Mouse (Mus musculus) gastrocnemius, postnatal 10 days (tissue): ENCODE measurements around the gene Olfr1280. TPM values are rescaled to one million over a fixed set of nuclear protein-coding genes. Genes with fewer than 3 reads are reported as not detected.
"Not testable (repeated sequence)": the region's sequence is repeated elsewhere in the genome, so short reads cannot be mapped to it uniquely, and the experiment has no call there.

Experiments used
- DNase-seq: peaks from one replicate; pipeline ENCODE4 v3.0.0; 2021; ENCODE audit warnings: mixed read lengths
- long read RNA-seq, 2 experiments: library from polyadenylated mRNA; stranded (forward); transcript quantifications; one replicate each; pipeline ENCODE4 v2.0.0; 2021
- total RNA-seq, 2 experiments: library from RNA; stranded (reverse); gene quantifications; 2 replicates each; pipeline ENCODE4 v1.2.3; 2021

Gene Olfr1280
- not detected for total RNA-seq
- long read RNA-seq, experiment 1 = 0 reads
- long read RNA-seq, experiment 2 = 0 reads

- no peak for DNase-seq
Observed at GRCm38 (mm10) chr2:111313717-111314116, at the start of gene Olfr1280. Gene Olfr1280 (plus strand): TSS chr2:111314017.

DNA sequence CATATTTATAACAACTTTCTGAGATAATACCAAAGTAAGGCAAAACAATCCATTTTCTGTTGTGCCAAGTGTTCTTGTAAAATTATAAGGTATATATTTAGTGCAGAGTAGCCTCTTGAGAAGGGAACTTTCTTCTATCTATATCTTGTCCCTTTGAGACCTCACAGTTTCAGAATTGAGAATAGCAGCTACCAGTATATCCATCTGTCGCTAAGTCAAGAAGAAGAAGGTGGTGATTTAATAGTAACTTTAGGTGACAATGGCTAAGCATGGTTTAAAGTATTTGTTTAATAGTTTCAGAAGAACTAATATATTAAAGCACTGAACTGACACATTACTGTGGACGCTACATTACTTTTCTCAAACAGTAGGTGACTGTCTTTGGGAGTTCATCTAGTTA lies 39.8 kb upstream of the Olfr1280 start, which contains the start of gene Olfr1277:
Olfr1277 (minus strand) TSS at position 101 of the 400 bp plus-strand sequence.
- no peak for DNase-seq

GRCm38 (mm10) chr2:111289836-111290235 lies 24.0 kb upstream of the Olfr1280 start, which contains the start of gene Olfr1278:
Gene Olfr1278 (plus strand): TSS chr2:111290136.
- DNase-seq = no peak

DNA sequence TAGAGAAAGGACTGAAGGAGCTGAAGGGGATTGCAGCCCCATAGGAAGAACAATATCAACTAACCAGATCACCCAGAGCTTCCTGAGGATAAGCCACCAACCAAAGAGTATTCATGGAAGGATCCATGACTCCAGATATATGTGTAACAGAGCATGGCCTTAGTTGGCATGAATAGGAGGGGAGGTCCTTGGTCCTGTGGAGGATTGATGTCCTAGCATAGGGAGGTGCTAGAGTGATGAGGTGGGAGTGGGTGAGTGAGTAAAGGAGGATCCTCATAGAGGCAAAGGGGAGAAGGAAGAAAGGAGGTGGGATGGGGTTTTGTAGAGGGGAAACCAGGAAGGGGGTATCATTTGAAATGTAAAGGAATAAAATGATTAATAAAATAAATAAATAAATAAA lies 15.3 kb upstream of the Olfr1280 start:
- DNase-seq = no peak

DNA sequence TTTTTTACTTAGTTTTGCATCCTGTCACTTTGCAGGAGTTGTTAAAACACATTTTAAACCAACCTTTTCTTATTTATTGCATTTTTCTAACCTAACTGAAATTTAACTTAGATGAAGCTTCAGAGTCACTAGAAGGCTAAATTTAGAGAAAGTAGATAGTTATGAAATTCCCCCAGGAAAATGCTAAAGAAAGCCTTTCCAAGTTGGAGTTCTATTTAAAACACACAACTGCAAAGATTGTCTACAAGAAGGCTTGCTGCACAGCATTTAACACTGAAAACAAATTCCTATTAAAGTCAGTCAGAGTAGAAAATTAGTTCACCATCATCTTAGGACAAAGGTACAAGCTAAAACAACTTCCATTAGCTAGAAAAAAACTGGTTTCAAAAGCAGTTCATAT lies 13.4 kb upstream of the Olfr1280 start, which contains the start of gene Olfr1279:
Olfr1279 (plus strand) TSS at position 262 of the 400 bp plus-strand sequence.
- DNase-seq = no peak

DNA sequence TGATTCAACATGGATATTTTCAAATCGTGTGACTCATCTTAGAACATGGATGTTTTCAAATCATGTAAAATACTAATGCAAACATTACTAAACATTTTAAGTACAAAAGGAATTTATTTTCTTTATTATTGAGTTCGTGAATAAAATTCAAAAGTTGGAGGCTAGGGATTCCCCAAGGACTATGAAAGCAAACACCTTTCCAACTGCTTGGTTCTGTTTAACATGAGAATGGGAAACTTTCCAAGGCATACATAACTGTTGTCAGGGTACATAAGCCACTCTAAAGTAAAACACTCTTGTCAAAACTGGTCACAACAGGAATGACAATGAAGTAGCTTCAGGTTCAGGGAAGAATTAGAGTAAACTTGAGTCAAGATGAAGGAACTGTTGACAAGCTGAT lies 12.4 kb downstream of the Olfr1280 start, which contains the start of gene Olfr1281:
Olfr1281 (plus strand) TSS at position 301 of the 400 bp plus-strand sequence.
- DNase-seq = no peak

DNA sequence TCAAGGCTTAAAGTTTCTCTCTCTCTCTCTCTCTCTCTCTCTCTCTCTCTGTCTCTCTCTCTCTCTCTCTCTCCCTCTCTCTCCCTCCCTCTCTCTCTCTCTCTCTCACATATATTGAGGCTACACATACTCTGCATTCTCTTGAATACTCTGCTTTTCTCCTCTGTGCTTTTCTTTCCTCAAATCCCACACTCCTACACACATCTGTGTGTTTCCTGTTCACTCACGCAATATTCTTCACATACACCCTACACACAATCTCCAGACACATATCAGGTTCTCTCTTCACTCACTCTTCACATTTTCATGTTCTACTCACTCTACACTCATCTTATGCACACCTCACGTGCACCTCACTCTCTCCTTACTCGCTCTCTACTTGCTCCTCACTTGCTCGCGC lies 19.9 kb downstream of the Olfr1280 start:
- DNase-seq = not testable (repeated sequence)

GRCm38 (mm10) chr2:111335976-111336375 lies 22.2 kb downstream of the Olfr1280 start, which contains the start of gene Olfr1282:
Gene Olfr1282 (minus strand): TSS chr2:111336076.
- no peak for DNase-seq

- no peak for DNase-seq
Observed at GRCm38 (mm10) chr2:111366490-111366889, 52.7 kb downstream of the Olfr1280 start, which contains the start of gene Olfr1283. Gene Olfr1283 (plus strand): TSS chr2:111366790.

- no peak for DNase-seq
Observed at GRCm38 (mm10) chr2:111375222-111375621, 61.4 kb downstream of the Olfr1280 start, which contains the start of gene Olfr1284. Gene Olfr1284 (plus strand): TSS chr2:111375522.

Other genes with a start within 250 kb of the Olfr1280 start
- not detected for gene Gm13941, start 208.0 kb upstream of the Olfr1280 start, total RNA-seq
- not detected for gene Gm15130, start 161.1 kb upstream of the Olfr1280 start, total RNA-seq
- gene 4930430A15Rik, start 84.4 kb upstream of the Olfr1280 start, total RNA-seq = not detected
- not detected for gene Olfr1275, start 78.7 kb upstream of the Olfr1280 start, total RNA-seq
- gene Olfr1276, start 59.5 kb upstream of the Olfr1280 start, total RNA-seq = not detected
- gene Olfr1277, start 39.9 kb upstream of the Olfr1280 start, total RNA-seq = not detected
- not detected for gene Olfr1278, start 23.9 kb upstream of the Olfr1280 start, total RNA-seq
- gene Olfr1279, start 13.4 kb upstream of the Olfr1280 start, total RNA-seq = not detected
- not detected for gene Olfr1281, start 12.5 kb downstream of the Olfr1280 start, total RNA-seq
- not detected for gene Olfr1282, start 22.1 kb downstream of the Olfr1280 start, total RNA-seq
- gene Olfr1283, start 52.8 kb downstream of the Olfr1280 start, total RNA-seq = not detected
- not detected for gene Olfr1284, start 61.5 kb downstream of the Olfr1280 start, total RNA-seq
- not detected for gene Olfr1286, start 109.1 kb downstream of the Olfr1280 start, total RNA-seq
- gene Olfr1287, start 135.1 kb downstream of the Olfr1280 start, total RNA-seq = not detected
- not detected for gene Olfr1288, start 160.1 kb downstream of the Olfr1280 start, total RNA-seq
- gene Olfr1289, start 166.8 kb downstream of the Olfr1280 start, total RNA-seq = not detected
- not detected for gene Olfr1290, start 179.8 kb downstream of the Olfr1280 start, total RNA-seq
- gene Olfr1291-ps1, start 183.2 kb downstream of the Olfr1280 start, total RNA-seq = not detected
- gene Olfr1293-ps, start 211.2 kb downstream of the Olfr1280 start, total RNA-seq = not detected
- not detected for gene Olfr1294, start 226.3 kb downstream of the Olfr1280 start, total RNA-seq